Mouse (Mus musculus) embryonic facial prominence, embryonic 11.5 days (tissue): ENCODE results near the gene Rgs9. TPM values are rescaled to one million over a fixed set of nuclear protein-coding genes. Genes with fewer than 3 reads are reported as not detected.

ENCODE experiments used
- ATAC-seq: fragments of 200-750 bp; cut with Nextera tagmentation; replicated peaks from 2 replicates; pipeline ENCODE4 v1.8.0; 2017; ENCODE audit warnings: low read depth; ENCODE audit not compliant: insufficient number of reproducible peaks, low FRiP score, low TSS enrichment
- DNase-seq: peaks from one replicate; pipeline ENCODE4 v3.0.0-alpha.2; 2015; ENCODE audit warnings: low spot score
- H3K27ac ChIP-seq: fragments of 300-500 bp; sonication (generic); replicated peaks from 2 replicates; pipeline ENCODE4 v1.5.1; 2014; ENCODE audit warnings: mild to moderate bottlenecking, low read depth, low read length, control low read depth
- H3K27me3 ChIP-seq: fragments of 300-500 bp; sonication (generic); 2 replicates; pipeline ENCODE4 v1.6.1; 2014; ENCODE audit warnings: mild to moderate bottlenecking, low read length, moderate library complexity, mixed read lengths; ENCODE audit not compliant: control insufficient read depth, insufficient read depth
- H3K36me3 ChIP-seq: fragments of 300-500 bp; sonication (generic); replicated peaks from 2 replicates; pipeline ENCODE4 v1.6.1; 2014; ENCODE audit warnings: low read depth, mild to moderate bottlenecking, low read length, moderate library complexity, mixed read lengths; ENCODE audit not compliant: control insufficient read depth, insufficient read depth
- H3K4me1 ChIP-seq: fragments of 300-500 bp; sonication (generic); 2 replicates; pipeline ENCODE4 v1.6.1; 2014; ENCODE audit warnings: low read length, mixed read lengths; ENCODE audit not compliant: control insufficient read depth, insufficient read depth
- H3K4me2 ChIP-seq: fragments of 300-500 bp; sonication (generic); 2 replicates; pipeline ENCODE4 v1.6.1; 2014; ENCODE audit warnings: low read depth, mild to moderate bottlenecking, control low read depth, low read length, moderate library complexity
- H3K4me3 ChIP-seq: fragments of 300-500 bp; sonication (generic); 2 replicates; pipeline ENCODE4 v1.5.1; 2014; ENCODE audit warnings: low read depth, low read length, control low read depth
- H3K9ac ChIP-seq: fragments of 300-500 bp; sonication (generic); replicated peaks from 2 replicates; pipeline ENCODE4 v1.6.1; 2014; ENCODE audit warnings: mild to moderate bottlenecking, control low read depth, low read length
- H3K9me3 ChIP-seq: fragments of 300-500 bp; sonication (generic); replicated peaks from 2 replicates; pipeline ENCODE4 v1.6.1; 2016; ENCODE audit warnings: mild to moderate bottlenecking, low read length, inconsistent platforms, mixed read lengths; ENCODE audit not compliant: control insufficient read depth
- WGBS: fragments of 180-500 bp; shearing (Covaris S2); extraction: QIAGEN DNeasy Blood & Tissue Kit; methylation state at CpG from one replicate; pipeline ENCODE4 v1.1.7; 2014; 5-methylcytosine and 5-hydroxymethylcytosine counted together
- polyA plus RNA-seq: library from polyadenylated mRNA; unstranded; fragments of >200 nt; fragmentation: Nextera tagmentation; extraction: Ambion mirVana; gene quantifications from 2 replicates; pipeline ENCODE4 v1.2.1, GENCODE M21; 2014

Rgs9 gene
- polyA plus RNA-seq, 1 experiment from 2014 or later, result 0.73 TPM

- Histone ChIP-seq H3K4me3 (no peak overlapping the region), H3K9me3 (no peaks in the 10 kb centered on the region), H3K4me1 (no peaks in the 10 kb centered on the region), H3K9ac (no peak overlapping the region), H3K27ac (no peak overlapping the region), H3K4me2 (no peak overlapping the region), H3K27me3 (no peaks in the 10 kb centered on the region), H3K36me3 (no peaks in the 10 kb centered on the region)
- DNase-seq (no peak), ATAC-seq (no peak)
- 58% methylated on average over 6 of the region's 6 CpGs for WGBS
Observed at GRCm38 (mm10) chr11:109335890-109336289, 38.0 kb upstream of the Rgs9 start.

DNA sequence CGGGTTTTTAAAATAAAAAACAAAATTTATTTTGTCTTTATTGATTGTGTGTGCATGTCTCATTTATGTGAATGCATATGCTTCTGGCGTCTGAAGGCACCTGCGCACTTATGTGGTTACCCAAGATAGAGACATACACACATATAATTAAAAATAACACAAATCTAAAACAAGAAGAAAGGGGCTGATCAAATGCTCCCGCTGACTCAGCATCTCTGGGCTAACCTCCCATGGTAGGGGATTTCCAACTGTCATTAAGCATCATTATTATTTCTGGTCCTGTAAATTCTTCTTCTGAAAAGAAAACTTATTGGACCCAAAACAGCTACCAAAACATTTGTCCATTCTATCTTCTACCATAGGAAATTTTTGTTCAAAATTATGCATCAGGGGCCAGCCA lies 36.8 kb upstream of the Rgs9 start:
- H3K4me2 ChIP-seq, result no peak overlapping the region
- no peaks in the 10 kb centered on the region for H3K36me3 ChIP-seq
- H3K27ac ChIP-seq, result no peak overlapping the region
- H3K27me3 ChIP-seq, result no peaks in the 10 kb centered on the region
- no peak for ATAC-seq
- H3K9ac ChIP-seq, result no peak overlapping the region
- no peak overlapping the region for H3K4me3 ChIP-seq
- no peaks in the 10 kb centered on the region for H3K9me3 ChIP-seq
- WGBS, result 89% methylated on average over 4 of the region's 4 CpGs
- DNase-seq, result no peak
- no peaks in the 10 kb centered on the region for H3K4me1 ChIP-seq

DNA sequence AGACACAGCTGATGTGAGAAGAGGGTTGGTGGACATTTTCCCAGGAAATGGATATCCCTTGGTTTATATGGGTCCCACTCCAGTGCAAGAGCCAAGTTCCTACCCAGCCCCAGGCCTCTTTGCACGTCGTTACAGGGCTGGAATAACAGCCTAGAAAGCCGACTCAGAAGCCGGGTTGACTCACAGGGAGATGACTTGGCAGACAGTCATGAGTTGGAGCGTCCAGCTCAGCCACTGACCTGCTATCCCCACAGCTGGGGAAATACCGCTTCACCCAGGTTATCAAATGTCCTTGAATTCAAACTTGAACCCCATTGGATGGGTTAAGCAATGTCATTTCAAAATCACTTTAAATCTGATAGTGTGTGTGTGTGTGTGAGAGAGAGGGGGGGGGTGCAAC lies 34.8 kb upstream of the Rgs9 start:
- H3K36me3 ChIP-seq, result no peaks in the 10 kb centered on the region
- no peak overlapping the region for H3K4me2 ChIP-seq
- no peak overlapping the region for H3K27ac ChIP-seq
- no peaks in the 10 kb centered on the region for H3K9me3 ChIP-seq
- H3K4me1 ChIP-seq, result no peaks in the 10 kb centered on the region
- 81% methylated on average over 6 of the region's 6 CpGs for WGBS
- no peak for ATAC-seq
- H3K27me3 ChIP-seq, result no peaks in the 10 kb centered on the region
- H3K4me3 ChIP-seq, result no peak overlapping the region
- DNase-seq, result no peak
- H3K9ac ChIP-seq, result no peak overlapping the region

DNA sequence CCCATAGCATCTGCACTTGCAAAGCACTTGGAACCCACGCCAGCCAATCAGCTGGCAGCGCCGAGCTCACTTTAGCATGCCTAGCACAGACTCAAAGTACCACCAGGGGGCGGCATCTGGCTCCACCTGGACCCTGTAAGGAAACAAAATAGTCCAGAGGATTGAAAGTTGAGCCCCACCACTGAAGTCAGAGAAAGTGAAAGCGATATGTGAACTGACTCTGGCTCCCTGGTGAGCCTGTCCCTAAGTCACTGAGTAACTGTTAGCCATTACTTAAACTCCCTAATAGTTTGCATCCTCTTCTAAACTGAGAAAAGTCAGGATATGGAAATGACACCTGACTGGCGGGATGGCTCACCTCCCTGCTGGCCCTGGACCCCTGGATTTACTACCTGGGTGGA lies 33.5 kb upstream of the Rgs9 start:
- Histone ChIP-seq H3K4me1 (no peaks in the 10 kb centered on the region), H3K4me2 (peak overlapping the region; percentile 33), H3K9ac (peak overlapping the region; percentile 13; the same call in 1 of the 2 replicates), H3K9me3 (no peaks in the 10 kb centered on the region), H3K4me3 (0 out of 2 replicates have a peak overlapping the region, but pooled peaks have one; percentile 12), H3K27me3 (no peaks in the 10 kb centered on the region), H3K36me3 (no peaks in the 10 kb centered on the region), H3K27ac (no peak overlapping the region)
- 5% methylated on average over 6 of the region's 6 CpGs for WGBS
- DNase-seq (peak; percentile 97), ATAC-seq (peak; percentile 96)

DNA sequence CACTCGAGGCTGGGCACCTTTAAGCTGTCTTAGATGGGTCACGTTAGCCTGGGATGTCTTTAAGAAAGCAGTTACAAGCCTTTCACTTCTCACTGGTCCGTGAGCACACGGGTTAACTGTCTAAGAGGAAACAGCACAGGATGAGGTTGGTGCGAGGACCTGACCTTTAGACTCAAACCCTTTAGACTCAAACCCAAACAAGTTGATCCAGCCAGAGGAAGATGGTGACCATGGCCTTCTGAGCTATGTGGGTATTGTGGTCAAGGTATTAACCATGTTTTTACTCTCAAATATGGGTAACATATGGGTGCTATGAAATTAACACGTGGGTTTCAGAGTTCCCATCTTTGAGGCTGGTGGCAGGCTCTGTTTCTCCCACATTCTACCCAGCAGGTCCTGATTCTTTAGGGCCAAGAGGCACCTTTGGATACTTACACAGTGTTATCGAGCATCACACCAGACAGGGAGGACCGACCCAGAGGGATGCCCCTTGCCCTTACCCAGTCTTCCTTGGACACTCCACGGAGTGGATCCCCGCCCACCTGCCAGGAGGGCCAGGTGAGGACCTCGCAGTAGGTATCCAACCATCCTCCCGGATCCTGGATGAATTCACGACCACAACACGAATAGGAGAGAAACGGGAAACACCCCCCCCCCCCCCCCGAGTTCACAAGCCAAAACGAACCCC lies 32.9 kb upstream of the Rgs9 start:
- Histone ChIP-seq H3K4me2 (peak overlapping the region; percentile 13; the same call in 1 of the 2 replicates), H3K27me3 (no peaks in the 10 kb centered on the region), H3K9me3 (no peaks in the 10 kb centered on the region), H3K27ac (no peak overlapping the region), H3K9ac (no peak overlapping the region), H3K4me3 (no peak overlapping the region), H3K4me1 (no peaks in the 10 kb centered on the region), H3K36me3 (no peaks in the 10 kb centered on the region)
- DNase-seq (no peak), ATAC-seq (peak; percentile 63)
- WGBS, result 31% methylated on average over 17 of the region's 17 CpGs

DNA sequence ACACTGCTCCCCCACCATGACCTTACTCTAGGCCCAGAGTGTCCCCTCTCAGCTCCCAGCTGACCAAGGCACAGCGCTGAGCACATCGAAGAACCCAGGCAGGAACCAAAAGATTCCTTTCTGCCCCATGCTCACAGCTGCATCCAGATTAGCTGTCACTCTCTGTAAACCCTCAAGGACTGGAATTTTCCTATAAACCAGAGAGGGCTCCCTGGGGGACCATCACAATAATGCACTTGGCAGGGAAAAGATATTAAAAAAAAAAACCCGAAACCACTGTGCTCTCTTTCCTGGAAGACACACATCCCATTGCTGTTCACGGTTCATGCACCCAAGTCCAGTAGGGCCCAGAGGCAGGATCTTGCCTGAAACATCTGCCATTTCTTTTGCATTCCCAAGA lies 31.4 kb upstream of the Rgs9 start:
- Histone ChIP-seq H3K9me3 (no peaks in the 10 kb centered on the region), H3K4me2 (no peak overlapping the region), H3K9ac (no peak overlapping the region), H3K4me1 (no peaks in the 10 kb centered on the region), H3K4me3 (no peak overlapping the region), H3K27me3 (no peaks in the 10 kb centered on the region), H3K27ac (no peak overlapping the region), H3K36me3 (no peaks in the 10 kb centered on the region)
- WGBS, result 77% methylated on average over 4 of the region's 4 CpGs
- DNase-seq, result no peak
- ATAC-seq, result no peak

DNA sequence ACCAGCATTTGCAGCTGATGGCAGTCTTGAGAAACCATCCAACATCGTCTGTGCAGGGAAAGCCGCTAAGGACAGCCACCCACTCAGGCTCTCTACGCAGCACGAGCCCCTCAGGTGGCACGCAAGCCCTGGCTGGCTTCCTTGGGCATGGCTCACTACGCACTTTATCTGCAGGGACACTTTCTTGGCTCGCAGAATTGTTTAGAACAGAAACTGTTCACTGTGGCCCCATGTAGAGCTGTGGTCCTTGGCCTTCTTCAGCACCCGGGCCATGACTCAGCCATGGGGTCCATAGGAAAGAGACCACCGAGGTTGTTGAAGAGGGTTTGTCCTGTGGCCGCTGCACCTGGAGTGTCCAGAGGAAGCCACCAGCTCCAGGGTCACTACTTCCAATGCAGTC lies 30.0 kb upstream of the Rgs9 start:
- Histone ChIP-seq H3K9me3 (no peaks in the 10 kb centered on the region), H3K27ac (no peak overlapping the region), H3K36me3 (no peaks in the 10 kb centered on the region), H3K4me2 (no peak overlapping the region), H3K9ac (no peak overlapping the region), H3K4me3 (no peak overlapping the region), H3K27me3 (no peaks in the 10 kb centered on the region), H3K4me1 (no peaks in the 10 kb centered on the region)
- DNase-seq, result no peak
- ATAC-seq, result no peak
- 86% methylated on average over 10 of the region's 10 CpGs for WGBS

- WGBS, result 28% methylated on average over 3 of the region's 3 CpGs
- DNase-seq (no peak), ATAC-seq (no peak)
- Histone ChIP-seq H3K4me3 (no peak overlapping the region), H3K27ac (no peak overlapping the region), H3K4me2 (no peak overlapping the region), H3K27me3 (no peaks in the 10 kb centered on the region), H3K9ac (no peak overlapping the region), H3K9me3 (no peaks in the 10 kb centered on the region), H3K4me1 (no peaks in the 10 kb centered on the region), H3K36me3 (no peaks in the 10 kb centered on the region)
Observed at GRCm38 (mm10) chr11:109327381-109327780, 29.5 kb upstream of the Rgs9 start.
